Mouse (Mus musculus) kidney, postnatal 14 days (tissue): ENCODE data around the gene Slc52a3.

Source experiments
- DNase-seq: peaks from one replicate; pipeline ENCODE4 v3.0.0; 2022; ENCODE audit warnings: mixed read lengths

The Slc52a3 gene

GRCm38 (mm10) chr2:151996229-151997189, at the start of gene Slc52a3:
TSS of gene Slc52a3 (plus strand) at chr2:151996511.
- DNase-seq, result peak; percentile 93

DNA sequence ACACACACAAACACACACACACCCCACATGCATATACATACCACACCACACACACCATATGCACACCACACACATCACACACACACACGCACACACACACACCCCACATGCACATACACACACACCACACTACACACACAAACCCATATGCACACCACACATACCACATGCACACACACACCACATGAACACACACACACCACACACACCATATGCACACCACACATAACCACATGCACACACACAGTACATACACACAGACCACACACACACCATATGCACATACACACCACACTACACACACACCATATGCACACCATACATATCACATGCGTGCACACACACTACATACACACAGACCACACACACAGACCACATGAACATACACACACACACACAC, 48.7 kb upstream of the Slc52a3 start:
- DNase-seq, result no peak

DNA sequence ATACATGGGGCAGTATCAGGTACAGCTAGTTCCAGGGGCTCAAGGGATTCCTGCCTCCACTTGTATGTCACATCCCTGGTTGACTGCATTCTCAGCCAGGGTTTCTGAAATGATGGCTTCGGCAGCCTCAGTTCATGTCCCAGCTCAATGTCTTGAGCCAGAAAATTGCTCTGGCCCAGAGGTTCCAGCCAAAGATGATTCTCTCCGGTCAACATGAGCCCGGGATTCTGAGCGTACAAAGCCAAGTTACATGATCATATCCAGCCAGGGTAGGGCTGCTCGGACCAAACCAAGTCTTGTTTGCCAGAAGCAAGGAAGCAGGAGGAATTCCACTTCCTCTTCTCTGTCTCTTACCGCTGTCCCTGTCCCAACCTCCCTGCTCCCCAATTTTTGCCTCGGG, 48.0 kb upstream of the Slc52a3 start:
- no peak for DNase-seq

DNA sequence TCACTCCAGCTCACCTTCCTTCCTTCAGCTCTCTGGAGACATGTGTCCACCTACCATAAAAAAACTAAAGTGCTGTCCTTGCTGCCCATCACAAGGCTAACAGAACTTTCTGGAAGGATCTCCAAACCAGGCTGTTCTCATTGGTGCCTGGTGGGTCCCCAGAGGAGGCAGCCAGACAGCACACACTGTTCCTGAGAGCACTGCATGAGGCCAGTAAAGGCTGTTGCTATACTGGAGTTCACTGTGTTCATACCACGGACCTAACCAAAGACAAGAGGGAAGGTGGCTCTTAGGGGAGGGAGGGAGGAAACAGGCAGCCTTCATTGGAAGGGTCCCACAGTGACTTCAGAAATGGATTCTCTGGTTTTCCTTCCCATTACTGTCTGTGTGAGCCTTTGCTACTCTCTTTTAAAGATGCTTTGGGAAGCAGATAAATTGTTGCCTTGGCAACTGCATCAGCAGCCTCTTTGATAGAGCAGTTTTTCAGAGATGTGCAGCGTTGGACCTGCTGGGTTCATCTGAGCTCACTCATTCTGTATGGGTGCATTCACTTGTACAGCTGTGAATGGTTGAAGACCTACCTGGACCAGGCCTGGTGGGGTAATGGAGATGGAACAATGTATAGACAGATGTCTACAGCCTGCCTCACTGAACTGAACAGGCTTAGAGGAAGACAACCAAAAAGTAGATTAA, 47.1 kb upstream of the Slc52a3 start:
- DNase-seq, result no peak

- no peak for DNase-seq
Measured at GRCm38 (mm10) chr2:151953665-151954064, 42.6 kb upstream of the Slc52a3 start.

DNA sequence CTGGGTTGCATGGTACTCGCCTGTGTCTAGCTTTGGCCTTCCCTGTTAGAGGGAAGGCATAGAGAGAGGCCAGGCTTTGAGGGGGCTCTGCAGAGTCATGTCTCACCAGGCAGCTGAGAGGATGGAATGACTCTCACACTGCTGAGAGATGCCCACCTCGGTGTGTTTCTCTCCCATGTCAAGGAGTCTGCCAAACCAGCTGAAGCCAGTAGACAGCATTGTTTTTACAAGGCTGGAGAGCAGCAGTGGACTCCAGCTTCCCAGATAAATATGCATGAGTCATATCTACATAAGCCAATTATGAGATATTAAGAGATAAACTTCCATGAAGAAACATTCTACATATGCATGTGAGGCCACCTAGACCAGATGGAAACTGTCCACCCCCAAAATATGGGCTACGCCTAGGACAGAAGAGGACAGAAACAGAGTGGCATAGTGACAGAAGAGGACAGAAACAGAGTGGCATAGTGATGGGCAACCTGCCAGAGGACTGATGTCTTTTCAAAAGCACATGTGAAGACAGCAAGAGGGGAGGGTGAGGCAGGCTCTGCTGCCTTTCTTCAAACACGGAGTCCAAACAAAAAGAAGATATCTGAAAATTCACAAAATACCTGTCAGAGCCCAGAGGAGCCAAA, 39.7 kb upstream of the Slc52a3 start:
- DNase-seq, result no peak

DNA sequence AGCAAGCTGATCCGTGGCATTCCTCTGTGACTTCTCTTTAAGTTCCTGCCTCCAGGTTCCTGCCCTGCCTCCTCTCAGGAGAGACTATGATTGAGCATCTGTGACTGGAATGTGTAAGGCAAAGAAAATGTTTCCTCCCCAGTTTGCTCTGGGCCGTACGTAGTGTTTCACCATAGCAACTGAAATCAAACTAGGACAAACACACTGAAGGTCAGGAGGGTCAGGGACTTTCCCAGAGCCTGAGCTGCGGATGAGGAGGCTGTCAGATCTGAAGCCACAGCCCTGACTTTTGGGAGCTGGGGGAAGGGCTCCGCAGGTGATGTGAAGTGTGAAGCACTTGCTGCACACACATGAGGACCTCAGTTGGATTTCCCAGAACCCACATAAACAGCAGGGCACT, 37.0 kb upstream of the Slc52a3 start:
- no peak for DNase-seq

GRCm38 (mm10) chr2:151961284-151962196, 34.8 kb upstream of the Slc52a3 start:
- no peak for DNase-seq

DNA sequence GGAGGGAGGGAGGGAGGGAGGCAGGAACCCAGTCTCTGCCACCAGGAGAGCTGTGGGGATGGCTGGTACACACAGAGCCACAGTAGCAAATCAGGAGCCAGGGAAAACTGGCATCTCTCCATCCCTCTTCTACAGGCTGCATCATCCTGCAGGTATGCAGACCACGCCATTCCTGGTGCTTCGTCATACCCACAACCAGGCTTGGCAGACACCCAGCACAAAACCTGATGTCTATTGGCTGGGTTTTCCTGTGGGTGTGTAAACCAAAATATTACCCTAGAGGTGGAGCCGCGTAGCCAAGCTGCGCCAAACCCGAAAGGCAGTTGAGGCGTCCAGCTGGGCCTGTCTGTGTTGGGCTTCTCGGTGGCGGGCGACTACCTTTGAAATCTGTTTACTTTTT, 33.8 kb upstream of the Slc52a3 start:
- DNase-seq, result peak; percentile 81

DNA sequence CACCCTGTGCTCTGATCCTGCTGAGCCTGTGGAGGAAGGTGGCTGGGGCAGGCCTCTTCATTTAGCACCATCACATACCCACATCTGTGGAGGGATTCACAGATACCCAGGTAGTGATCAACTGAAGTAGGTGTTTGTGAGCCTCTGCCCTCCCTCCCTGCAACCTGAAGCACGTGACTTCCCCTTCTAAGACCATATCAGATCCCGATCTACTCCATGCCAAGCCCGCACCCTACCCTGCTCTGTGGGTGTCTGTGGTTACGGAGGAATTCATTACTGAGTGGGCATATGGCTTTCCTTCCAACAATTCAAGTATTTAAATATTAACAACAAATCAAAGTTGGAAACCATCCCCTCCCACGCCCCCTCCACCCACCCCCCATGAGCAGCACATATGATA, 33.0 kb upstream of the Slc52a3 start:
- DNase-seq, result no peak

DNA sequence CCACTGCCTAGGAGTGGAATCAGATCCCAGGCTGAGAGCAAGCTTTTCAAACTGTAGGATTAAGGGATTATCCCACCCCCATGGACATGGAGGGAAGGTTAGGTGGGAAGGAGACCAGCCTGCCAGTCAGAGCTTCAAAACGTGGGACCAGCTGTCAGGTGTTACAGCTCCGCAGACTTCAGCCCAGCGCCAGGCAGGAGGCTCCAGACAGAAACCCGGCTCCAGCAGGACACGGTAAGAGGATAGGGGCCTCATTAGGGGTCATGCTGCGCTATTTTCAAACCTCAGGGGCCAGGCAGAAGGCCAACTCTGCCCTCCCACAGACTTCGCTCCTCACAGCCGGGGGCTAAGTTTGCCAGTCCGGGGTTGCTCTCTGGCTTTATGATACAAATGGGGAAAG, 32.3 kb upstream of the Slc52a3 start:
- DNase-seq, result no peak

GRCm38 (mm10) chr2:151967176-151967750, 29.0 kb upstream of the Slc52a3 start:
- DNase-seq, result no peak

- DNase-seq, result no peak
Measured at GRCm38 (mm10) chr2:151967792-151968191, 28.5 kb upstream of the Slc52a3 start.

DNA sequence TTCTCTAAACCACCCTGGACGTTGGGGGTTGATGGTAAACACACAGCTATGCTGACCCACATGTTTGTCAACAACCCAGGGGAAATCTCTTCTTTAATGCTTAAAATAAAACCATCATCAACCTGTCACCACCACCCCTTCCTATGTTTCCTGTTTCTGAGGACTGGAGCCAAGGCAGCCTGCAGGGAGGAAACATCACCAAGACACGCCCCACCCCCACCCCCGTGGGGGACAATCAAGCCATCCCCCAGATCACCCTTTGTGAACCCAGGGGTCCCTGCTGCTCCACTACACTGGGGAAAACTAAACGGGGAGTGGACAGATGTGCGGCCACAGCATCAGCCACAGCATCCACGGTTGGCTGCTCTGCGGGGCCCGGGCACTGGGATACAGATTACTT, 27.9 kb upstream of the Slc52a3 start:
- peak; percentile 64 for DNase-seq

GRCm38 (mm10) chr2:151968986-151969385, 27.3 kb upstream of the Slc52a3 start:
- no peak for DNase-seq

GRCm38 (mm10) chr2:151969396-151969795, 26.9 kb upstream of the Slc52a3 start:
- no peak for DNase-seq

- DNase-seq, result peak; percentile 90
Measured at GRCm38 (mm10) chr2:151970191-151971172, 25.8 kb upstream of the Slc52a3 start.

GRCm38 (mm10) chr2:151971748-151972147, 24.6 kb upstream of the Slc52a3 start:
- DNase-seq, result no peak

GRCm38 (mm10) chr2:151972880-151973594, 23.3 kb upstream of the Slc52a3 start:
- no peak for DNase-seq
